Mouse (Mus musculus) heart, postnatal 10 days (tissue): Measurements from ENCODE around the gene Pik3r1. TPM values are rescaled to one million over a fixed set of nuclear protein-coding genes. Genes with fewer than 3 reads are reported as not detected.
A peak's percentile ranks its signal among the peaks of the same experiment; 100 is the strongest.

Source experiments
- DNase-seq, 2 experiments: peaks; one replicate each; pipeline ENCODE4 v3.0.0; 2021
- intact Hi-C: fragments of 180-260 bp; cut with DNase I; formaldehyde crosslinking; loops from one replicate; pipeline ENCODE4 v1.15.1; 2025
- total RNA-seq, 2 experiments: library from RNA; stranded (reverse); gene quantifications; 2 replicates each; pipeline ENCODE4 v1.2.3; 2021

The Pik3r1 gene
- total RNA-seq, 2 experiments from 2014 or later, result 42.0 to 84.3 TPM

DNA sequence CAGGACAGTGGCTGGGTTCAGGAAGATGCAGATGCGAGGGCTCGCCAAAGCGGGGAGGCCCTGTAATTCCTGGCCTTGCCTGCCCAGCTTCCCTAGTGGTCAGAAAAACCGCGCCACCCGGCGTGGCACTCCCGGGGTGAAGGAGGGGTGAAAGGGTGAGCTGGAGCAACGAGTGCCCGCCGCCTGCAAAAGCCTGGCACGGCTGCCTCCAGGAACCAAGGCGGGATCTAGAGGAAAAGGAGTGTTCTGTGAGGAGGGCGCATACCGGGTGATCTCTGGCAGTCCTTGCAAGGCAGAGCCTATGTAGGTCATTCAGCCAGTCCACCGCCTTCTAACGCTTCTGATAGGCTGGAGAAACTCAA, 594 bp upstream of the Pik3r1 start:
- intact Hi-C loops, result loop anchor here (5.0 kb wide), 1 partner anchor 224 kb away; no protein-coding TSS in a partner anchor
- DNase-seq, result peak; percentile 82 to 86

DNA sequence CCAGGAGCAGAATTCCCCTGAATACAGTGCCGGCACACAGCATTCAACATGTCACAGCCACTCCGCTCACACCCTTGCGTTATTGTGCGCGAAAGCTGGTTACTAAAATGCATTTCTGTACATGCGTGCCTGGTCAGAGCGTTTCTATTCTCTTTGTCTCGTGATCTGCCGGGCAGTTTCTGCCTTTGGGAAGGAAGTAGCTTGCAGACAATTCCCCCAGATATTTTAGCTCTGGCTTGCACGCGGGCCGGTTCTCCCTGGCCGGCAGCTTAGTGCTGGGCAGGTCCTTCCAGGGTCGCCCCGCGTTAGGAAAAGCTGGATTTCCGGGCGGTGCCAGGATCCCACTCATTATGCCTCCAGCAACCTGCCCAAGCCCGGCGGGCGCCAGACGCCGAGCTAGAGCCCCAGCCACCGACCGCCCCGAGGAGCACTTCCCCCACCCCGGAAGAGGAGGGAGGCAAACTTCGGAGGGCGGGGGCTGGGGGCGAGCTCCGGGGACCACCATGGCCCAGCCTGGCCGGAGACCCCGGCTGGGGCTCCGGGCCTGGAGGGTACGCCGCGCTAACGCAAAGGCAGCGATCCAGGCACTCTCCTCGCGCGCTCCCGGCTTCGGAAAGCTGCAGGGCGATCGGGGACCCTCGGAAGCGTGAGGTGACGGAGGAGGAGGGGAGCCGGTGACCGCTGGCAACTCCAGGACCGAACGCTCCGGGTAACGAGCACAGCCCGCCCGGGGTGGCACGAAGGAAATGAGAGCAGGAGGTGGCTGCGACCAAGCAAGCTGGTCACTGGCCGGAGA, 806 bp downstream of the Pik3r1 start:
- peak; percentile 75 to 76 for DNase-seq
- intact Hi-C loops, result loop anchor here (2.0 to 5.0 kb wide), 2 partner anchors 32 to 225 kb away; no protein-coding TSS in a partner anchor

DNA sequence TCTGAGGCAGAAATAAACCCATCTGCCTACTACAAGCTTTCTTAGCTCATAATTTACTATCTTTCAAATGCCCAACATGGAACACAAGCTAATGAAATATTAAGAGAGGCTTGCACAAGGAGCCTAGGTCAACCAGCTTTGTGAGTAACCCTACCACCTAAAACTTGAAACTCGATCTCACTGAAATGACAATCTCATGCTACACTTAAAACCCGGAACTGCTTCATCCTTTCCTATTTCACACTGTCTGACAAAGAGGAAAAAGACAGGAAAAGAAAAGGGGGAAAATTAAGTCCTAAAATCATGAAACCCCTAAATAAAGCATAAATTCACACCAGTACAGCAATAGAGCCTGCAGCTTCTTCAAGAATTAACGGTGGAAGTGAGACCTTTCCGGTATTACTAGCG, 1.4 kb downstream of the Pik3r1 start:
- intact Hi-C loops, result loop anchor here (2.0 to 5.0 kb wide), 2 partner anchors 32 to 226 kb away; no protein-coding TSS in a partner anchor
- no peak for DNase-seq

DNA sequence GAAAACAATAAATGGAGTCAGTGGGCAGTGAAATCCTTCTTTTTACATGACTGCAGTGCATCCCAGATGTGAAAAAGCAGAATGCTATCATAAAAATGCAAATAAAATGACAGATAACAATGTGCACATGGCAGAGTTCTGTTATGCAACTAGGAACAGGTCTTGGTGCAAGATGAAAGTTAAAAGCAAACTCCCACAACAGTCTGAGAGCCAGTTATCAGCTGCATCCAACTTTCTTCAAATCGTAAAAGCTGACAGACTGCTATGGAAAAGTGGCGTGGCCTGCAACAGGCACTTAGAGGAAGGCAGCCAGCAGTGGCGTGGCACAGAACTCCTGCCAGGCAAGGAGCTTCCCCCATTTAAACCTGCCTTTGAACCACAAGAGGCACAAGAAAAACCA, 2.0 kb downstream of the Pik3r1 start:
- DNase-seq, result peak in 1 of 2 experiments; percentile 42
- intact Hi-C loops, result loop anchor here (2.0 to 5.0 kb wide), 2 partner anchors 31 to 226 kb away; no protein-coding TSS in a partner anchor

DNA sequence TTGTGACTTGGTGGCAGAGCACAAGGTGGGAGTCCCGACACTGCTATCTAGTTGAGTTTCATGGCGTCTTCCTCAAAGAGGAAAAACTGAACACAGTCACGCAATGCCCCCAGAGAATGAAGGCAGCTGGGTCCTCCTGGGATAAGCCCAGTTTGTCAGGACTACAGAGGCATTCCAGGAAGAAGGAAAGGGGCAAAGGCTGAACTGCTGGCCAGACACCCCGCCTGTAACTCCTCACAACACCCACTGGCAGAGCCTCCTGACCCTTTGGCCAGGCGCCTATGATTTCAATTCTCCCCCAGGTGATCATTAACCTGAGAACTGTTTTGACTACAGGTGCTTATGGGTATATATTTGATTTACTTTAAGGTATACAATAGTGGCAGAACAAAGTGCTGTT, 3.9 kb downstream of the Pik3r1 start:
- intact Hi-C loops, result loop anchor here (5.0 kb wide), 1 partner anchor 273 kb away; no protein-coding TSS in a partner anchor
- no peak for DNase-seq

DNA sequence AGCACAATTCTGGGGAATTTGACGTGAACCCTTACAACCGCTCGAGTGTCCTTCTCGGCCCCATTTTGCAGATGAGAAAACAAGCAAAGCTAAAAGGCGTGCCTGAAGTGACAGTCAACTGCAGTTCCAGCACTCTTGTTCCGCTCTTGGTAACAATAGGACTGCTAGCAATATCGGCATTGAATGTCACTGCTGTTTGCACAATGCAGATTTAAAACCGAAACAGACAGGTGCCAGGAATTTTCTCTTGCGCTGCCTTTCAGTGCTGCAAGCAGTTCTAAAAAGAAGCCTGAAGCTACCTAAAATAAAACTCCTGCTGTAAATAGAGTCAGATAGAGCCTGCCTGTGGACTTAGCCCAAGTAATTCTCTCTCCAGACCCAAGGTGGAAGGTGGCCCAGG, 4.3 kb downstream of the Pik3r1 start:
- intact Hi-C loops, result loop anchor here (5.0 kb wide), 1 partner anchor 274 kb away; no protein-coding TSS in a partner anchor
- DNase-seq, result no peak

DNA sequence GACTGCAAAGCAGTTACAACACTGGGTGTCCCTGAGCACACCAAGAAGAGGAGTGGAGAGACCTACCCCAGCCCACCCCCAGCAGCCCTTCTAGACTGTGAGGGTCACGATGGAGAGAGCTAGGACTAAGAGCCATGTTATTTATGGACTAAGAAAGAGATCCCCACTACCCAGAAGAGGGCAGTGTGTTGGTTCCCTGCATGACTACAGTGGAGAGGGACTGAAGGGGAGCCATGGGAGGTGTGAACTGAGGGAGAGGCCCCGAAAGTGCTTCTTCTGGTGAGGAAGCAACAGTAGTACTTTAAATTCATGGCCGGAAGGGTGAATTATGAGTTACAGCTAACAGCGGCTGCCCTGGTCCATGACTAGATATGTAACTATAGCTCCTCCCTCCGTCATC, 4.9 kb downstream of the Pik3r1 start:
- intact Hi-C loops, result loop anchor here (5.0 kb wide), 1 partner anchor 274 kb away; no protein-coding TSS in a partner anchor
- no peak for DNase-seq

DNA sequence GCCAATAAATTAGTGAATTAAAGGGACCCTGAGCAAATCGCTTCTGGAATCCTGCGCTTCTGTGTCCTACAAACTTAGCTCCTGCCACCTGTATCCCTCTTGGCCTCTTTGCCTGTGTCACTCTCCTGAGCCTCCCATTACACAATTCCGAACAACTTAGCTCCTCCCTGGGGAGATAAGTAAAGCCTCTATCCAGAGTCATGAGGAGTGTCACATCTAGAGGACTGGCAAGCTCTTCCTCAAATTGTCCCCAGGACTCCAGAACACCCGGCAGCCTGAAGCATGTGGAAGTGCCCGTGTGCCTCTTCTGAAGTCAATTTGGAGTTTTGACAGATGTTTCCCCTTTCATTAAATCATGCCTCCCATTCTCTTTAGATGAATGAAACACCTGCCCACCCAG, 6.4 kb downstream of the Pik3r1 start:
- DNase-seq, result no peak
- intact Hi-C loops, result loop anchor here (5.0 kb wide), 1 partner anchor 276 kb away; no protein-coding TSS in a partner anchor

DNA sequence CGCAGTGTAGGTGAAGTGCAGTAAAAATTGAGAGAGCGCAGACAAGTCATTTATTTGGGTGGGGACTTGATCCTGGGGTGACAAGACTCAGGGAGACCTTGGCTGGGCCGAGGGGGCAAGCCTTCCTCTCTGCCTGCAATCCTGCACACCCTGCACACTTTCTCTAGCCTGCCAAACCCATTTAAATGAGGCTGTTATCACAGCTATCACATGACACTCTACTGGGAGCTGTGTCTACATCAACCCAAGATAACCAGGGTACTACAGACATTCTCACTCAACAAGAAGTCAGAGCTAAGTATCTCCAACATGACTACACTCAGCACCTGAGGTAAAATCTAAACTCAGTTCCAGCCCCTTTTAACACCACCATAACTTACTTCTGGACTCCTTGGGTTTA, 7.1 kb downstream of the Pik3r1 start:
- DNase-seq, result no peak
- intact Hi-C loops, result loop anchor here (5.0 kb wide), 1 partner anchor 276 kb away; no protein-coding TSS in a partner anchor

DNA sequence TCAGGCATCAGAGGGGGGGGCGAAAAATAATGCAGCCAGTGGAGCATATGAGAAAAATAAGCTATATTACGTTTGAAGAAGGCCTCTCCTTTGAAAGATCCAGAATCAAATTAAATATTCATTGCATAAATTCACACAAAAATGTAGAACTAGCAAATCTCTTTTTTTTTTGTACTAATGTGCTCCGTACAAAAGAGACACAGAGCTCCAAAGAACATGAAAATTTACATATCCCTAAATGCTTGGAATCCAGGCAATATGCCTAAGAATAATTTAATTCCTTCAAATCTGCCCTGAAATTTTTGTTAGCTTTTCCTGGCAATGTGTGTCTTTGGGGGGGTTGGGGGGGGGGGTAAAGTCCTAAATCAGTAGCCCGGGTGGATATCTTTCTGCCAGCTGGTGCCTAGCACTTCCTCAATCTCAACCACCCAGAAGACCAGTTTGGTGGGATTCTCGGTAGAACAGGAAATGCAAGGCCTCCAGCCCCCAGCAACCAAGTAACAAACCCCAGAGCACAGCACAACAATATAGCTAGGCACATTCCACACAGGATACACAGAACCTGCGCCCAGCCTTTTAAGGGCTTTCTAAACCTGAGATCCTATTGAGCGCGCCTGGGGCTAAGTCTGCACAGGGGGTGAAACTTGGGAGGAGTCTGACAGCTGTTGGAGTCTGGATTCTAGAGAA, 7.9 kb downstream of the Pik3r1 start:
- DNase-seq, result no peak
- intact Hi-C loops, result loop anchor here (5.0 kb wide), 1 partner anchor 277 kb away; no protein-coding TSS in a partner anchor

DNA sequence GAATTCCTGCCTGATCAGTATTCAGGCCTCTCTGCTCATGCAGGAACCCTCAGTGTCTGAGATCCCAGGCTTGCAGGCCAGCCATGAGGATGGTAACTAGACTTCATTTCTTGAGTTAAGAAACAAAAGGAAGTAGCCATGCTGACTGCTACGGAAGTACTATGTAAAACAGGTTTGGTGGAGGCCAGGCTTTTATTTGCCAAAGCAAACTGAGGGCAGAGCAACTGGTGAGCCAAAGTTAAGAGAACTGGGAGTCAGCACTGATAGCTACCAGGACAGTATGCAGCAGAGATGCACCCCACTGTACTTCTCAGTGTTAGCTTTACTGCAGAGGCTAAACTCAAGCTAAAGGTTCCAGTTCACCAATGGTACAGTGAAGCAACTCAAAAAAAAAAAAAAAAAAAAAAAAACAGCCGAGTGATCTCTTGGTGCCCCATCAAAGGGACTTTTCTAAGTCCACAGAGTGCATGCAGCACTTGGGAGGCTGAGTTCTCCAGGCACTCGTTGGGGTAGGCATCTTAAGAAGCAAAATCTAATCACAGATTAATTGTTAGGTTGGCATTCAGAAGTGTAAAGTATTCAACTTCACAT, 8.6 kb downstream of the Pik3r1 start:
- DNase-seq, result no peak
- intact Hi-C loops, result no loop called here

DNA sequence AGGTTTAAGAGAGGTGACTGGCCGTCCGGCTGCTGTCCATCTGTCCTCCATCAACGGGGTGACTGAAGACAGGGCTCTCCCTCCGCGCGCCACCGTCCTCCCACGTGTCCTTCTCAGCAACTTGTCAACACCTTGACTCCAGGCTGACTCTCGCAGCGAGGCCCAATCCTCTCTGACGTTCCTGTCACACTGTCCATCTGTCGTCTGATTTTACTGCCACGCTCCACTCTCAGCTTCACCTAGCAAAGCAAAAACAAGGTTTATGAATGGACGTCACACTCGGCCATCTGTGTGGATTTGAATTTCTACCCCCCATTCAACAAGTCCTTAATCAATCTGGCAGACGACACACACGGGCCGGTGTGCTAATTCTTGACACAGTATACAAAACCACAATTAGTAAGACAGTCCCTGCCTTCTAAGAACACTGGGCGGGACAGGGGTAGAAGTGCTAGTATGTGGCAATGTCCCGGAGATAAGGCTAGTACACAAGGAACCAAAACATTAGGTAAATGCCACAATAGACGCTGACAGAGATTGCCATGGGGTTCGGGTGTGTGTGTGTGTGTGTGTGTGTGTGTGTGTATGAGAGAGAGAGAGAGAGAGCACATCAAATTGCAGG, 10.1 kb downstream of the Pik3r1 start:
- DNase-seq, result peak; percentile 46 to 58
- intact Hi-C loops, result no loop called here

DNA sequence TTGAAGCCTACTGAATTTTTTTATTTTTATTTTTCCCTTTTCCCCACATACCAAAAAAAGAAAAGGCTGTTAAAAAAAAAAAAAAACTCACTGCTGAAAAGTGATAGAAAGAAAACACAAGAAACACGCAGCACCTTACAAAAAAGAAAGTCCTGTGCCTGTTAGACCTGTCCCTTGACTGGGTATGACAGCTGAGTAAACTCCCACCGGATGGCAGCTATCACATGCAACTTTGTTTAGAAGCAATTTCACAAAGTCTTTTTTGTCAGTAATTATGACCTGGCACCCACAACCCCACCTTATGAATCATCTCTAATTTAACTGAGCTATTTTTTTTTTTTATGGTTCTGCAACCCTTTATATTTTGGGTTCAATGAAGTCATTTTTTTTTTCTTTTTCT, 12.8 kb downstream of the Pik3r1 start:
- intact Hi-C loops, result no loop called here
- no peak for DNase-seq

DNA sequence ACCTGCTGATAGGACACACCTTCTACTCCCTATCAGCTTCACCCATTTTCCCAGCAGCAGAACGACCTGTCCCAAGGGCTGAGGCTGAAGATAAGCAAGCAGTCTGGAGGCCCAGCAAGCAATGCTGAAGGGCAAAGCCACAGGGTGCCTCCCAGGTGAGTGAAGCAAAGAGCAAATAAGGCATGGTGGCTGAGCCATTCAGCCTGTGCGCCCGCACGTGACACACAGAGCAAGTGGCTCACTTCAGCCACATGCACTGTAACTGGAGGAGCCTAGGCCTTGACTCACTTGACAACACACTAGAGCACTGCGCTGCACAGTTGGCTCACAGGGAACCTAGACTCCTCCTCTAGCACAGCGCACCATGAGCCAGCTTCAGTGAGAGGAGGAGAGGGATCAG, 14.4 kb downstream of the Pik3r1 start:
- intact Hi-C loops, result no loop called here
- no peak for DNase-seq

DNA sequence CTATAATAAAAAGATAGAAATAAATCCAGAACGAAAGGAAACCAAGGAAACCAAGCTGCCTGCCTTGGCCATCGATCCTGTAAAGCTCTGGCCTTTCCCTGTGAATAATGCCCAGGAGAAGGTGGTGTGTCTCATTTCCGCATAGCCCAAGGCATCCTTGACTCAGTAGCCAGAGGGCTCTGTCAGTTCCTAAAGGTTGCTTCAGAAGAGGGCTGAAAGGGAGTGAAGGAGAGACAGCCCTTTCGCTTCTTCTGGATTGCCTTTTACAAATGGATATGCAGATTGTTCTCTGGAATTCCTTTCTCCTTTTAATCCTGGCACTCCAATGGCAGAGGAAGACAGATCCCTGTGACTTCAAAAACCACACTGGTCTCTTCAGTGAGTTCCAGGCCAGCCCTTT, 16.2 kb downstream of the Pik3r1 start:
- intact Hi-C loops, result no loop called here
- DNase-seq, result no peak

DNA sequence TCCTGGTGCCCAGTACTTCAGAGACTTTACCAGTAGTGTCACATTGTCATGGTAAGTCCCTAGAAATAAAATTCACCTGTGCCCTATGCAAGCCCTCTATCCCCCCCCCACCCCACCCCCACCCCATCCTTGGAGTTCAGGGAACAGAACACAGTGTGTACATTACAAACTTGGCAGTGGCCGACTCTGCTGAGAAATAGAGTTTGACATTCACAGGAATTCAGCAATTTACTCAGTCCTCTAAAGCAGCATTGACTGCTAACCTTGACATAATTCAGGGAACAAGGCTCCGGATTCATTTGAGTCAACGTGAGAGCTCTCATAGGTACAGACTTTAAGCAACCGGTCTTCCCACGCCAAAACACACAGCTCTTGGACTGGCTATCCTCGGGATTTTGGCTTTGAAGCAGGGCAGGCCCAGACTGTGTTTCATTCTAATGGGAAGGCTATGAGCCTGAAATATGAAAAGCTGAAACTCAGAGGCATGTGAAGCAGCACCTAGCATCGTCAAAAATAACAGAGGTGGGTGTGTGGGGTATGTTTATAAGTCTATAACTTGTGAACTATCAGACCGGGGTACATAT, 21.9 kb downstream of the Pik3r1 start:
- intact Hi-C loops, result no loop called here
- DNase-seq, result no peak

DNA sequence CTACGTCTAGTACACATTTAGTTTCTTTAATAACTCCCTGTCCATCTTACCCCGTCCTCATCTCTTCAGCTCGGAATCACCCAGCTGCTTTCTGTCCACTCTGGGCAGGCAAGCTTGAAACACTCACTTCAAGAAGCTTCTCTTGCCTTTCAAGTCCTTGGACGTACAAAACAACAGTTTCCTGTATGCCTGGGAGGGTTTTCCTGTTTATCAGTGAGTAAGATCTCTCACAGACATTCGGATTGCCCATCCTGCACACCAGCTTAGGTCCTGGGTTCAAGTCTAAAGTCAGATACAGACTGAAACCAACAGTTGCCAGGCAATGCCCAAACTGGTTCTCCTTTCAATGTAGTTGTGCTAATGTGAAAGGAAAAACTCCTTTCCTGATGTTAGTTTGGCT, 23.1 kb downstream of the Pik3r1 start:
- no peak for DNase-seq
- intact Hi-C loops, result no loop called here

DNA sequence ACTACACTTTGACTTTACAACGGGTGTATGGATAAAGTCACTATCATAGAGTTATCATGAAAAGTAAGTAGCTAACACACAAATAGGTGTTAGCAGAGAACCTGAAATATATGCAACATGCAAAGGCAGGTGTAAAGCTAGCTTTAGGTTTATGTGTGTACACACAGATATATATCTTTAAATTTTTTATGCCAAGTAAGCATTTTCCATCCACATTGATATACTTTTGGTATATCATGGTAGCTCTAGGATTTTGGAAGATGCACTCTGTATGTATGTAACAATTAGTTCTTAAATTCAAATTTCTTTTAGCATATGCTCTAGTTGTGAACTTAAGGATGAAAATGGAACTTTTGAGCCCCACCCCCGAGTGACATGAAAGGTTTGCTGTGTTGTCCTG, 24.0 kb downstream of the Pik3r1 start:
- intact Hi-C loops, result no loop called here
- no peak for DNase-seq

DNA sequence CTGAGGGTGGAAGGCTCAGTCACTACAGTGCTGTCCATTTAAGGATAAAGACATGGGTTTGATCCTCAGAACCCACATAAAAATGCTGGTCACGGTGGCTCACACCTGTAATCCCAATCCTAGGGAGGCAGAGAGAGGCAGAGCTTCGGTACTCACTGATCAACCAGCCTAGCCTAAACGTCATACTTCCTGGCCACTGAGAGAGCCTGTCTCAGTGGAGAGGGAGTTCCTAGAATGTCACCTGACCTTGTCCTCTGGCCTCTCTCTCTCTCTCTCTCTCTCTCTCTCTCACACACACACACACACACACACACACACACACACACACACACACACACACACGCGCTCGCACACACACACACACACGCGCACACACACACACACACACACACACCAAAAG, 24.8 kb downstream of the Pik3r1 start:
- intact Hi-C loops, result no loop called here
- no peak for DNase-seq

DNA sequence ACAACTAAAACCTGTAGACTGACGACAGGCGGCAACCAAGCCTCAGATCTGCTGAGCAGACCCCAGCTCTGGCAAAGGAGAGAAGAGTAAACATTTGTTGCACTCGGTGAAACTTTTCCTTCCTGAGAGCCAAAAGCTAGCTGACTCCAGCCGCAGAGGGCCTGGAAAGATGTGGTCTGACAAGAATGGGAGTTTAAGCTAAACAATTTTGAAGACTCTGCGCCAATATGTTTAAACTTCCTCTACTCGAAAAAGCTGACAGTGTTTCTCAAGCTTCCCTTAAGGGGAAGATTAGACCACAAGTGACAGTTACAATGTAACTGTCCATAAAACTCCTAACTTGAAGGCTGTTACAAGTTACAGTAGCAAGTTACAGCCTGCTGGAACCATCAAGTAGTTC, 25.4 kb downstream of the Pik3r1 start:
- DNase-seq, result no peak
- intact Hi-C loops, result no loop called here
